Mouse (Mus musculus) cerebellum, adult 2 months (tissue): ENCODE data around the gene Carmil3.

Experiments
- CTCF ChIP-seq: fragments of 200-500 bp; IDR thresholded peaks from 2 replicates; pipeline ENCODE4 v1.5.1; 2011; ENCODE audit warnings: low read depth, mild to moderate bottlenecking, control low read depth, low read length, moderate library complexity, borderline replicate concordance; ENCODE audit not compliant: insufficient read depth
- POLR2A ChIP-seq: fragments of 200-500 bp; IDR thresholded peaks from 2 replicates; pipeline ENCODE4 v1.6.1; 2011; ENCODE audit warnings: low read length, control low read depth, borderline replicate concordance; ENCODE audit not compliant: insufficient read depth

DNA sequence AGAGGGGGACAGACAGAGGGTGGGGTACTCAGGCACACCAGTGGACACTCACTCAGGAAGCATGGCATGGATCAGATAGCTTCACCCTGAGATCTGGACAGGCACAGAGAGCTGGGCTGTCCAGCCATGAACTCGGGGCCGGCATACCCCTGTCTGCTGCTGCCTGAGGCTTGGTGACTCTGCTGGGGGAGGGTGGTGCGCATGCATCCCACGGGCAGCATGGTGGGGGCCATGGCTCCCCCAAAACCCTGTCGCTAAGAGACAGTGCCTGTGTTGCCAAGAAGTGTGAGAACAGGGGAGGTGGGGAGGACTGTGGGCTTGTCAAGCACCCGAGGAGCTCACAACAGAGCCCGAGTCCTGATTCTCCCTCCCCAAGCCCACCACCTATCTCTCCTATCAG lies 20.6 kb downstream of the Carmil3 start:
- TF ChIP-seq POLR2A (no peak), CTCF (no peak)
